Mouse (Mus musculus) spleen, adult 2 months (tissue): ENCODE data around the gene Akr1b3.

Source experiments
- CTCF ChIP-seq: fragments of 200-500 bp; IDR thresholded peaks from 2 replicates; pipeline ENCODE4 v1.5.1; 2011; ENCODE audit warnings: mild to moderate bottlenecking, inconsistent platforms; ENCODE audit not compliant: insufficient read depth, insufficient read length, insufficient replicate concordance; ENCODE audit errors: extremely low read depth
- POLR2A ChIP-seq: fragments of 200-500 bp; IDR thresholded peaks from 2 replicates; pipeline ENCODE4 v1.6.1; 2011; ENCODE audit warnings: low read depth, low read length, inconsistent platforms

GRCm38 (mm10) chr6:34290681-34291080 is 26.6 kb downstream of the Akr1b3 start:
- TF ChIP-seq CTCF (no peak), POLR2A (no peak)
